Mouse (Mus musculus): ENCODE measurements around the gene Tfip11. TPM values are rescaled to one million over a fixed set of nuclear protein-coding genes. Genes with fewer than 3 reads are reported as not detected.

Tfip11 gene
- total and polyA plus RNA-seq, 3 experiments = 8.8 to 28.6 (median 23.8) TPM

DNA sequence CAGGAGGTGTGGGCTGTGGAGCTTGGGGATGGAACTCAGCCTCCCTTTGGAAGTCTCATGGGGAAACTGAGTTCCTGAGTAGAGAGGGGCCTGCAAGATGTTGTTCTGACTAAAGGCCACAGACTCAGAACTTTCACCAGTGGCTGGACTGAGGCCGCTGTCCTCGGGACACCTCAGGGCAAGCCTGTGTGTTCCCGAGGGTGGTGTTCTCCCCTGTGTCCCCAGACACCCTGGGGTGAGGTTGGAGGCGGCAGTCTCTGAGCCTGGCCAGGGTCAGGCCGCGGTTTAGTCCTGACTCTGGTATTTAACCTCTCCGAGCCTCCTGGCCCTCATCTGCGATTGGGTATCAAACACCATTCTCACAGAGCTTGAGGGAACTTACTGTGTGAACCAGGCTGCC lies 30.6 kb upstream of the Tfip11 start:
- Histone ChIP-seq H3K9ac (ENCODE audit: insufficient read depth, low read depth) (no peak overlapping the region), H3K4me3 (replicated peaks in 1 of 3; ENCODE audit: low read depth in 2 of 3, low read length in 2 of 3, poor library complexity in 1 of 3) (no peak overlapping the region), H3K79me2 (replicated peaks; ENCODE audit: control insufficient read depth, extremely low read depth, insufficient read depth, poor library complexity, severe bottlenecking) (no peaks in the 10 kb centered on the region), H3K27me3 (replicated peaks) (no peaks in the 10 kb centered on the region), H3K4me1 (ENCODE audit: control insufficient read depth in 1 of 2, insufficient read depth in 2 of 2) (peaks cover 2 to 27% of the 10 kb centered on the region in 2 experiments; a peak in 3 of 4 replicates), H3K4me2 (ENCODE audit: insufficient read depth, low read depth, poor library complexity, severe bottlenecking) (no peak overlapping the region), H3K27ac (ENCODE audit: insufficient read depth, low read depth) (no peak overlapping the region), H3K9me3 (replicated peaks; ENCODE audit: low read length) (no peaks in the 10 kb centered on the region), H3K36me3 (replicated peaks in 1 of 2; ENCODE audit: control insufficient read depth in 1 of 2, insufficient read depth in 1 of 2, low read length in 1 of 2) (peaks cover 0 to 19% of the 10 kb centered on the region in 2 experiments)
- in situ Hi-C loops (cut with MboI; ENCODE audit: low pct_ligation_motif_present, low pct_unique_long_range_greater_than_20kb, low sequenced_read_pairs) (no loop called here), dilution Hi-C loops (cut with MboI; ENCODE audit: extremely low pct_ligation_motif_present, extremely low pct_unique_long_range_greater_than_20kb, low sequenced_read_pairs) (no loop called here)
- no peak for DNase-seq (ENCODE audit: extremely low read depth)
- TF ChIP-seq USF1 (IDR thresholded peaks at IDR 0.05; ENCODE audit: low read depth, low read length) (no peak), ELF1 (IDR thresholded peaks at IDR 0.05; ENCODE audit: low read depth, low read length) (no peak), IRF4 (IDR thresholded peaks at IDR 0.05; ENCODE audit: low read depth, low read length) (no peak), ETS1 (conservative IDR thresholded peaks at IDR 0.05; ENCODE audit: low read depth, low read length) (no peak), MEF2A (IDR thresholded peaks at IDR 0.05; ENCODE audit: borderline replicate concordance, low read depth, low read length) (no peak), EP300 (IDR thresholded peaks at IDR 0.05; ENCODE audit: low read length) (no peak), MXI1 (IDR thresholded peaks at IDR 0.05; ENCODE audit: low read depth, low read length) (no peak), MAZ (IDR thresholded peaks at IDR 0.05; ENCODE audit: low read depth, low read length) (no peak), MYC (IDR thresholded peaks at IDR 0.05; ENCODE audit: low read depth, low read length) (no peak), SMC3 (IDR thresholded peaks at IDR 0.05; ENCODE audit: low read depth, low read length) (no peak), E2F4 (IDR thresholded peaks at IDR 0.05; ENCODE audit: insufficient replicate concordance, low read depth, low read length) (no peak), TBP (conservative IDR thresholded peaks at IDR 0.05; ENCODE audit: low read depth, low read length) (no peak), GABPA (IDR thresholded peaks at IDR 0.05; ENCODE audit: insufficient replicate concordance, low read depth, low read length) (no peak), HCFC1 (IDR thresholded peaks at IDR 0.05; ENCODE audit: low read depth, low read length) (no peak), ZKSCAN1 (IDR thresholded peaks at IDR 0.05; ENCODE audit: borderline replicate concordance, low read depth, low read length) (no peak), MAFK (IDR thresholded peaks at IDR 0.05; ENCODE audit: insufficient replicate concordance, low read length) (no peak), JUN (IDR thresholded peaks at IDR 0.05; ENCODE audit: insufficient read depth, low read depth, low read length) (no peak), MAX (IDR thresholded peaks at IDR 0.05; ENCODE audit: low read length) (no peak)

DNA sequence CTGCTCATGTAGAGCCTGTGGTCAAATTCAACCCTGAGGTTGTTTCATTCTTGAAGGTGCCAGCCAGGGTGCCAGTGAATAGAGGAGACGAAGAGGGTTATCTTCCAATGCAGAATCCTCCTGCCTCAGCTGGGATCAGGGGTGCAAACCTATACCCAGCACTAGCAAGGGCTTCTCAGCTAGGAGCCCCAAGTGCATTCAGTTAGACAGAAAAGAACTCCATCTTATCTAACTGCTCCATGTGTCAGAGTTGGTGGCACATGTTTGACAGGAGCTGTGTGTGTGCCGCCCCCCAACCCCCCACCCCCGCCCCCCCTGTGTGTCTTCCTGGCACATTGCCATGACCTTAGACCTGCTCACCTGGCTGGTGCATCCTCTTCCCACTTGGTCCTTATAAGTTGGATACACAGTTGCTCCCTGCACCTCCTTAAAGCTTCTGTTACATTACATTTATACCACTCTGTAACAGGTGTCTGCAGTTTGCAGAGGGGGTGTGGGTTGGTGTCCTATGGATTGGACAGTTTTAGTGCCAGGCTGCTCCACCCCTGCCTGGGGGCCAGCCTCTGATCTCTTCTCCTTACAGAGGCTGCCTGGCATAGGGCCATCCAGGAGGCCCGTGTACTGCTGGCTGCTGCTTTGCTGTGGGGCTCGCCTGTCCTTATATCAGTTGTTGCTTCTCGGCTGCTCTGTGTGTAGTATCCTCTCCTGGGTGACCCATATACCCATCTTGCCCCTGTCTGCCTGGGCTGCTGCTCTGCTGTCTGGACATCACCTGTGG lies 29.6 kb upstream of the Tfip11 start:
- Histone ChIP-seq H3K4me2 (ENCODE audit: insufficient read depth, low read depth, poor library complexity, severe bottlenecking) (no peak overlapping the region), H3K27me3 (replicated peaks) (no peaks in the 10 kb centered on the region), H3K9ac (ENCODE audit: insufficient read depth, low read depth) (no peak overlapping the region), H3K27ac (ENCODE audit: insufficient read depth, low read depth) (no peak overlapping the region), H3K79me2 (replicated peaks; ENCODE audit: control insufficient read depth, extremely low read depth, insufficient read depth, poor library complexity, severe bottlenecking) (no peaks in the 10 kb centered on the region), H3K36me3 (replicated peaks in 1 of 2; ENCODE audit: control insufficient read depth in 1 of 2, insufficient read depth in 1 of 2, low read length in 1 of 2) (peaks cover 0 to 25% of the 10 kb centered on the region in 2 experiments), H3K9me3 (replicated peaks; ENCODE audit: low read length) (no peaks in the 10 kb centered on the region), H3K4me3 (replicated peaks in 1 of 3; ENCODE audit: low read depth in 2 of 3, low read length in 2 of 3, poor library complexity in 1 of 3) (no peak overlapping the region), H3K4me1 (ENCODE audit: control insufficient read depth in 1 of 2, insufficient read depth in 2 of 2) (peaks cover 2 to 21% of the 10 kb centered on the region in 2 experiments; a peak in 3 of 4 replicates)
- no peak for TF ChIP-seq GABPA (IDR thresholded peaks at IDR 0.05; ENCODE audit: insufficient replicate concordance, low read depth, low read length)
- TF ChIP-seq RAD21 (IDR thresholded peaks at IDR 0.05; ENCODE audit: low read depth, low read length) = no peak
- no peak for TF ChIP-seq MAZ (IDR thresholded peaks at IDR 0.05; ENCODE audit: low read depth, low read length)
- no peak for TF ChIP-seq HCFC1 (IDR thresholded peaks at IDR 0.05; ENCODE audit: low read depth, low read length)
- no peak for TF ChIP-seq MXI1 (IDR thresholded peaks at IDR 0.05; ENCODE audit: low read depth, low read length)
- TF ChIP-seq MYC (IDR thresholded peaks at IDR 0.05; ENCODE audit: low read depth, low read length) = no peak
- TF ChIP-seq MAFK (IDR thresholded peaks at IDR 0.05; ENCODE audit: insufficient replicate concordance, low read length) = no peak
- TF ChIP-seq ELF1 (IDR thresholded peaks at IDR 0.05; ENCODE audit: low read depth, low read length) = no peak
- TF ChIP-seq IRF4 (IDR thresholded peaks at IDR 0.05; ENCODE audit: low read depth, low read length) = no peak
- TF ChIP-seq TCF12 (IDR thresholded peaks at IDR 0.05; ENCODE audit: low read depth, low read length) = no peak
- TF ChIP-seq POLR2A (IDR thresholded peaks at IDR 0.05; ENCODE audit: low read depth, low read length) = no peak
- TF ChIP-seq USF2 (conservative IDR thresholded peaks at IDR 0.05; ENCODE audit: low read depth, low read length) = no peak
- DNase-seq (ENCODE audit: extremely low read depth) = no peak
- in situ Hi-C loops (cut with MboI; ENCODE audit: low pct_ligation_motif_present, low pct_unique_long_range_greater_than_20kb, low sequenced_read_pairs) = no loop called here
- dilution Hi-C loops (cut with MboI; ENCODE audit: extremely low pct_ligation_motif_present, extremely low pct_unique_long_range_greater_than_20kb, low sequenced_read_pairs) = no loop called here

Data from CH12.LX (cell line).